Mouse (Mus musculus) inflammation-experienced regulatory T-cells, adult 6 months (primary cell): ENCODE measurements around the gene Olfr70. TPM values are rescaled to one million over a fixed set of nuclear protein-coding genes. Genes with fewer than 3 reads are reported as not detected.
A peak's percentile ranks its signal among the peaks of the same experiment; 100 is the strongest.

Experiments used
- ATAC-seq: one replicate; pipeline ENCODE4 v1.8.0; 2017
- polyA plus RNA-seq, 3 experiments: library from polyadenylated mRNA; unstranded; fragments of 100-300 nt; shearing (Covaris generic); gene quantifications; one replicate each; pipeline ENCODE4 v1.2.1; 2017

The Olfr70 gene
- polyA plus RNA-seq, result not detected

DNA sequence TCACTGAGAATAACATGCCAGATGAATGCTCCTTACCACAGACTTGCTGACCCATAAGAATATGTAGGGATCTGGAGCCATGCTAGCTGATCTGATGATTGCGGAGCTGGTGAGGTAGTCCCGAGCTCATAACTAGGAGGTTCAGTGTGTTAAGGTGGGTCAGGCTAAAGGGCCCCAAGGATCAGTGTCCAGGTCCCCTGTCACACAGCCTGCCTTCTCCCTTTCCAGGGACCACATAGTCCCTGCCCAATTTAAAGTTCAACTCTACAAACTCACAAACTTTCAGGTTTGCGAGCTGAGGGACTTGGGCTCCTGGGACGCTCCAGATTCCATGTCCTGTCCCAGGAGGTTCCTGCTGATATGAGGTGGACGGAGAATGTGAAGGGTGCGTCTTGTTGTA, at the start of gene Olfr70:
Olfr70 (minus strand) TSS at position 101 of the 400 bp plus-strand sequence.
- ATAC-seq, result no peak

DNA sequence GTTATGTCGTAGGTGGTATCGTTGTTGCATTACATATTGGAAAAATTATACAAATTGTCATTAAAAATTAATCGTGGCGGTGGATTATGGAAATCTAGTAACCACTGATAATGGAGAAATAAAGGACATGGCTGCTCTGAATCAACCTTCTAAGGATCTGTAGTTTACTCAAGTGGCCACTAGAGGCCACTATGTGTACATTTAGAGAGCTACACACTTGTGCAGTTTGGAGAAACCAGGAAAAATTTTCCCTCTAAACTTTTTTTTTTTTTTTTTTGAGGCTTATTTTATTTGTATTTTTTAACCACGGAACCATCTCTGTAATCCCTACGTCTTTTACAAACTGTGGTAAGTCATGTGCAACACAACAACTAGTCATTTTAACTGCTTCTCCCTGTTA, 44.6 kb upstream of the Olfr70 start:
- ATAC-seq, result no peak

DNA sequence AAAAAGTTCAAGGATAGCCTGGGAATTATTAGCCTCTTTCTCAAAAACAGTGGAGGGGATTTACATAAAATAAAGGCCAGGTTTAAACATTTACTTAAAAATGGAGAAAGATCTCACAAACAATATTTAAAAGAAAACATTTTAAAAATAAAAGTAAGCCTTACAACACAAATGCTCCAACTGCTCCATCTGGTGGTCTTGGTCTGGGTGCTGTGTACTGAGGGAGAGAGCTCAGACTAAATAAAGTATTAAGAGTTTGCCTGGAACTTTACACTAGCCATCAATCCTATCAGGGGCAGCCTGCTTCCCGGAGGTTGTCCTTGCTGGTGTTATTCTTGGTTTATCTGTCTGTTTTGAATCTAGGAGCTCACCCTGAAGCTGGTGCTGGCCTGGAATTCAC, 42.5 kb upstream of the Olfr70 start:
- ATAC-seq, result no peak

DNA sequence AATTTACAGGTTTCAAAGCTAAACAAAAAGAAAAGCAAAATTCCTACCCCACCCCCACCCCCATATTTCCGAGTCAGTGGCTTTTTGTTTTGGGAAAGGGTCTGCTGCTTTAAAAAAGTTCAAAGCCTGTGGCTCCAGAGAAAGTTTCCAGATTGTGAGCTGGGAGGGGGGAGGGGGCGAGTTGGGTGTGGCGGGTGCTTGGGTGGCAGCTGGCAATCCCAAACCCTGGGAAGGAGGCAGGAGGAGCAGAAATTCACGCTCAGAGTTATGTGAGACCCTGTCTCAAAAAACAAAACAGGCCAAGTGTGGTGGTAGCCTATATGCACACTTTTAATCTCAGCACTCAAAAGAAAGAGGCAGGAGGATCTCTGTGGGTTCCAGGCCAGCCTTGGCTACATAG, 42.0 kb upstream of the Olfr70 start:
- no peak for ATAC-seq

DNA sequence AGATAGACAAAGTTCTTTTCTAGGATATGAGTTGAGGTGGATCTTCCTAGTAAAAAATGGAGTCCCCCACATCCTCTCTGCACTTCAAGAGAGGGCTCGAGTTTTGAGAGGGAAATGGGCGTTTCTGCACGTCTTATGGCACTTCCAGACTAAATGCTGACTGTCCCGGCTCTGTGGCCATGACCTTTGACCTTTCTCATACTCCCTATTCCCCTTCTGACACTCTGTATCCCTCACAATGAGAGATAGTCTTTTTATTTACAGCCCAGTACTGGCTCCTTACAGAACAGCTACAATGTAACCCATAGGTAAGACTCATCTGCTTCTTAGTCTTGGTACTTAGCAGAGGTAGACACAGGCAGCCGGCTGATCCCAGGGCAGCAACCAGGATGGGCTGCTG, 40.9 kb upstream of the Olfr70 start:
- no peak for ATAC-seq

DNA sequence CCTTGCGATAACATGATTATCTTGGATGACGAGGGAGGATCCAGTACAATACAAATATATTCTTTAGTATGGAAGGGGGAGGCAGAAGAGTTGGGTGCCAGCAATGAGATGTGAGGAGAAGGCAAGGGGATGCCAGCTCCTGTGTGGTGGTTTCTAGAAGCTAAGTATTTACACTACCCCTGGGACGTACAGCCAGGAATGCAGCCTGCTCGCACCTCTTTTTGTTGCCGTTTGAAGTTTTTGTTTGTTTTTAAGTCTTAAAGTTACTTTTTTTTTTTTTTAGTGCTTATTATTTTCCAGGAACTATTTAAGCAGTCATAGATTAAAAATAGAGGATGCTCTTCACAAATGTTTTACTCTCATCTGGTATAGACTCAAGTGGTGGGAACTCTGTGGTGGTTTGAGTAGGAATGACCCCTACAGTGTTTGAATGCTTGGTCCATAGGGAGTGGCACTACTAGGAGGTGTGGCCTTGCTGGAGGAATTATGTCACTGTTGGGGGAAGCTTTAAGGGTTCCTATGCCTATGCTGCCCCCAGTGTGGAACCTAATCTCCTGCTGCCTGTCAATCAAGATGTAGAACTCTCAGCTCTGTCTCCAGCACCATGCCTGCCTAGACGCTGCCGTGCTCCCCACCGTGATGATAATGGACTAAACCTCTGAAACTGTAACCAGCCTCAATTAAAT, 38.5 kb upstream of the Olfr70 start:
- no peak for ATAC-seq

DNA sequence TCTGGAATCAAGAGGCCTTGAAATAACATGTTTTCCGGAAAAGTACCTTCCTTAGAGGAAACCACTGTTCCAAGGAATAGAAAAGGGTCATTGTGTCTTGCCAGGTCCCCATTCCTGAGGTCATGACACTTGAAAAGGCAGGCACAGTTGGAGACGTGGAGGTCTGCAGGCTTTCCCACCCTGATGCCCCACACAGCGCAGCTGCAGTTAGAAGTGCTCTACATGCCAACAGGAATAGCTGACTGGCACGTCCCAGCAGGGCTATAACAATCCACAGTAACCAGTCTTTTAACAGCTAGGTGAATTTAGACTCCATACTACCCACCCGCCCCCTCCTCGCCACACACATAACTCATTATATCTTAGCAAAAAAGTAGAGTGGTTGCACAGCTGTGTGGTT, 36.5 kb upstream of the Olfr70 start:
- no peak for ATAC-seq

DNA sequence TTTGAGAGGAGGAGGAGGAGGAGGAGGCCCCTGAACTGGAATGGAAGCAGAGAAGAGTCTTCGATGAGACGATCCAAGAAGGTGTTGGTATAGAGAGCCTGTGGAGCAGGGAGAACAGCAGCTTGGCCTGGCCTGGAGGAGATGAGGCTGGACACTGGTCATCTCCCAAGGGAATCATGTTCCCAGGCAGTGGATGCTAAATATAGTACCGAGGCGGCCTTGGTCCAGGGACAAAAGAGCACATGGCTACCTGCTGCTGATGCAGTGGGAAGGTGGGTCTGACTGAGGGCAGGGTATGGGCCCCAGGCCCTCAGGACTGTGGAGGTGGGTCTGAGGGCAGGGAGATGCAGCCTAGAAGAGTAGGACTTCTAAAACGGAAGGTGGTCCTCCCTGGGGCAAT, 32.6 kb upstream of the Olfr70 start:
- no peak for ATAC-seq

DNA sequence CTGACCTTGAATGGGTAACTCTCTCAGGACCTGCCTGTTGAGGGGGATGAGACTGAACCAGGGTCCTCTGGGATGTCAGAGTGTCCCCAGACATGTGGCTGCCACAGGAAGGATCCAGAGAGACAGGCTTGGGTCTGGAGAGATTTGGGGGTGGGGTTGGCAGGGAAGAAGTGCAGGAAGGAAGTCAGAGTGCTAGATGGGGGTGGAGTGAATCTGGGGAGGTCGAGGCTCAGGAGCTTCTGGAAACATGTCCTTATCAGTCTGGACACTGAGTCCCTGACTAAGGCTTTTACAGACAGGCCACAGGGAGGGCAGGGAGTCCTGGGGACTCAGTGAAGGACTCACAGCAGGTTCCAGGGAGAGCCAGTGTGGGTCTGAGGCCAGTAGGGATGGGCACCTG, 31.6 kb upstream of the Olfr70 start:
- ATAC-seq, result no peak

DNA sequence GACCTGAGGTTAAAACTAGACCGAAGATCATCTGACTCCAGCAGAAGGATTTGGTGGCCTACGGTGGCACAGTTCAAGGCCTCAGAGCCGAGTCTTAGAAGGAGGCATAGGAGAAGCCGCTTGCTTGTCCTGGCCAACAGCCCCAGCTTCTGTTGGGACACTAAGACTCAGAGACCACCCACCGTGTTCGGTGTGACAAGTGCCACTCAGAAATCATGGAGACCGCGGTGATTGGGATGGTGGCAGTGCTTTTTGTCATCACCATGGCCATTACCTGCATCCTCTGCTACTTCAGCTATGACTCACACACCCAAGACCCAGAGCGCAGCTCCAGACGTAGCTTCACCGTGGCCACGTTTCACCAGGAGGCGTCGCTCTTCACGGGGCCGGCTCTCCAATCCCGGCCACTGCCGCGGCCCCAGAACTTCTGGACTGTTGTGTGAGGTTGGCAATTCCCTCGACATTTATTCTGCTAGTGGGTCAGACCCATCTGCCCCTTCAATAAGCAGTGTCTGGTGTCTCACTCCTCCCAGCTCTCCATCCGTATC, 30.2 kb upstream of the Olfr70 start:
- no peak for ATAC-seq

DNA sequence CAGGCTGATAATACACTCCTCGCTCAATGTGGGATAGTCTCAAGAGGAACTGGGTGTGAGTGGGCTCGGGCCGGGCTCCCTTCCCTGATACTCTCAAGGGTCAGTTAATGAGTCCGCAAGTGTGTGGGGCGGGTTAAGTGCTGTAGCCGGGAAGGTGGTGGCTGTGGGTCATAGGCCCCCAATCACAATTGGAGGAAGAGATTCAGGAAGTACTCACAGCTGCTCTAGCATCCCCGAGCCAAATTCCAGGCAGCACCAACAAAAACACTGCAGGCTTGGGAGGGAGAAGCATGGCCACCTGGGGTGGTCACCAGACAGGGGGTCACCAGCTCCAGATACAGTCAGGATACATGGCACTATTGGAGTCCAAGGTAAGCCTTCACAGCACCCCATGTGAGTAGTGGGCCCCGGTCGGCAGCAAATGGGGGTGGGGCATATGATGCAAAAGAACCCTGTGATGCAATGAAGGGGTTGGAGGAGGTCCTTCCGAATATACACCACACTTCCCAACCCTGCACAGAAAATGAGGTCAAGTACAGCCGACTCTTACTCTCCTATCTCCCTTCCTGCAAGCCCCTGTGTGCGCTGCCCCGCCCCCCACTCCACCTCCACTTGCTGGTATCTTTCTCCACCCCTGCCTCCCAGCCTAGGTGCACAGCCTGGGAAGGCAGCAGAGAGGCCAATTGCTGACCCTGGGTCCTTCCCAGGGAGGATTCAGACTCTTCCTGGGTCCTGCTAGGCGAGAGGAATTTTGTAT, 29.4 kb upstream of the Olfr70 start, which contains the start of gene Spaar:
Spaar (plus strand) TSS at position 241 of the 757 bp plus-strand sequence.
- ATAC-seq, result no peak

DNA sequence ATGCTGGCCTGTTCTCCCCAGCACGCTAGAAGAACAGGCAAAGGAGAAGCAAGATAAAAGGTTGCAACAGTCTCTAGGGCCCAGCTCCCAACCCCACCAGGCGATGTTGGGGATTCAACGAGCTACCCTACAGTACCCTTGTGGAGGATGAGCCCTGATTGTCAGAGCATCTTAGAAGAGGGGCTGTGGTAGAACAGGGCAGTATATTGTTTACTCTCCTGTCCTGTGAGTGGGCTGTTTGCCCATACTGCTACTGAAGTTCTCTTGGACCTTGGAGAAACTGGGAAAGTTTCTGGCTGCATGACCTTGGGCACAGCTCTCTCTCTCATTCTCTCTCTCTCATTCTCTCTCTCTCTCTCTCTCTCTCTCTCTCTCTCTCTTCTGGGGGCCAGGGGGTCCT, 28.5 kb upstream of the Olfr70 start:
- no peak for ATAC-seq

DNA sequence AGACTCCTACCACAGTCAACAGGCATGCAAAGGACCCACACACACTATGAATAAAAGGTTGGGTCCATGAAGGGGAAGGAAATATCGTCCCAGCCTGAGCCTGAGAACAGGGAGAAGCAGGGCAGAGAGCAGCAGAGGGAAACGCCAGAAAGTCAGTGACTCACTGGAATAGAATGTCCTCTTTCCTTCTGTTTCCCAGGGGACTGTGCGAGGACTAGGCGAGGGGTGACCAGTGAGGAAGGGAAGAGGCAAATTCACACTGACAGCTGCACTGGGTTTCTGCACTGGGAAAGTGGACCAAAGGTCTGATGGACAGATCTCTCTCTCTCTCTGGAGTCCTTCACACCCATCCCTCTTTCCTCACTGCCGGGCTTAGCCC, 28.0 kb upstream of the Olfr70 start:
- ATAC-seq, result no peak

DNA sequence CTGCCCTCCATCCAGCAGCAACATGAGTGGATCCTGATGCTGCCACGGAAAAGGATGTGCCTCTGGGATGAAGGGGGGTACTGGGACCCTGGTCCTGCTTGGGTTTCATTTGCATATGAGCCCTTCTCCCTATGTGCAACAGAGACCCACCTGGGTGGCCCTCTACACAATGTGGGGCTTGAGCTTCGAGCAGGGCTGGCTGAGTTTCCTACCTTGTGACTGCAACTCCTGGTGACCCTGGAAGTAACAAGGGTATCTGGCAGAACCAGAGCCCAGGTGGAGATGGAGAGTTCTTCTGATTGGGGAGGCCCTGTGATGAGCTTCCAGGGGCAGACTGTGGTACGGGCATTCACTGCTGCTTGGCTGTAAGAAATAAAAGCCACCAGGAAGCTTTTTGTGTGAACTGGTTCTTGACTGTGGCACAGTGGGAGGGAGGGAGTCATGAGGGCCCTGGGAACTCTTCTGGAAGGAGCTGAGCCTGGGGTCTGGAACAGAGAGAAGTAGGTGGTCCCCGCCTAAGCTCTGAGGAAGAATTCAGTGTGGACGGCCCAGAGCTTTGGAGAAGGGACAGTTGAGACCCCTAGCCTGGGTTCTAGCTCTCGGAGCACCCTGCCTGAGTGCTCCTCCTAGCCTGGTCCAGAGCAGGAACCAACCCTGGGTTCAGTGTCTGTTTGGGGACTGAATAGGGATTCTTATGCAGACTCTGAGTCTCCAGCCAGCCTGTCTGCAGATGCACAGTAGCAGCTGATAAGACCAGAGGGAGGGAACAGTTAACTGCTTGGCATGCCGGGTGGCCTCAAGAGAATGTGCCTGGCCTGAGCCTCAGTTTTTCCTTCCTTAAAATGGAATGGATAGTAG, 27.3 kb upstream of the Olfr70 start:
- no peak for ATAC-seq

DNA sequence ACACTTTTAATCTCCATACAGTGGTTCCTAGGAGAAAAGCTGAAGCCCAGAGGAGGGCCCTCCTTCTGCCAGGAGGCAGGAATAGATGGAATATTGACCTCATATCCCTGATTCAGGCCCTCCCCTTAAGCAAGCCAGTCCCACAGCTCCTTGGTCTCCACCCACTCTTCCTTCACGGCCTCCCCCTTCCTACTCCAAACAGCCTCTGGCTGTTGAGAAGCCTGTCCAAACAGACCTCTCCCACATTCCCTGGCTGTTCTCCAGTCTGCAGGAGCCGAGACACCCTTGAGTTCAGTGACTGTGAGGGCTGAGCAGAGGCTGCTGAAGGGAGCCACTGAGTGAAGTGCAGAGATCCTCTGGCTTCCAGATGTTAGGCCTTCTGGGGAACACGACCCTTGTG, 26.4 kb upstream of the Olfr70 start, which contains the start of gene Hrct1:
Hrct1 (plus strand) TSS at position 194 of the 400 bp plus-strand sequence.
- ATAC-seq, result no peak

DNA sequence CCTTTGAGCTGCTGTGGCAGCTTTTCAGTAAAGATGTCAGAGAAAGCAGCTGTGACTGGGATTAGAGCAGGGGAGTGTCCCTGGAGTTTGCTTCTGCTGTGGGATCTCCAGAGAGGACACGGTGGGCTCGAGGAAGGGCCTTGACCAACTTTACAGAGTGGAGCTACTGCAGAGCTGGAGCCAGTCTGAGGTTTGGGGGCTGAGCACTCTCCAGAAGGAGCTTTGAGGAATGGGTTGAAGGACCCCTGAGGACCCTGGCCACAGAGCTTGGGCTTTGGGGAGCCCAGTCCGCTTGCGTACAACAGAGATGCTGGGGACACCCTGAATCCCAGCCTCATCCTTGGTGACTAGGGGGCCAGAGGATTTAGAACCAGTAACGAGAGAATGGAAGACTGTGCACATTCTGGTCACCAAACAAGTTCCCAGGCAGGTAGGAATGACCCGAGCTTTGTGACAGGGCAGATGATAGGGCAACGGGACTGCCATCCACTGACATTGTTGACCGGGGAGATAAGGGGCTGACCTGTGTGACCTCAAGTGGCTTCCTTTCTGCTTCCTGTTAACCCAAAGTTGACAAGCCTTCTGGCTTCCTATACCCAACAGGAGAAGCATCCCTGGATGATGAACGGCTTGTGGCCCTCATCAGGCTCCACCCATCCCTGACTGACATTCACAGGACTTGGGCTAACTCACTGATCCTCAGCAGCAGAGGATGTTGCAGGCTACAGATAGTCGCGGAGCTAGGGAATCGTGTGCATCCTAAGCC, 25.8 kb upstream of the Olfr70 start:
- ATAC-seq, result no peak

DNA sequence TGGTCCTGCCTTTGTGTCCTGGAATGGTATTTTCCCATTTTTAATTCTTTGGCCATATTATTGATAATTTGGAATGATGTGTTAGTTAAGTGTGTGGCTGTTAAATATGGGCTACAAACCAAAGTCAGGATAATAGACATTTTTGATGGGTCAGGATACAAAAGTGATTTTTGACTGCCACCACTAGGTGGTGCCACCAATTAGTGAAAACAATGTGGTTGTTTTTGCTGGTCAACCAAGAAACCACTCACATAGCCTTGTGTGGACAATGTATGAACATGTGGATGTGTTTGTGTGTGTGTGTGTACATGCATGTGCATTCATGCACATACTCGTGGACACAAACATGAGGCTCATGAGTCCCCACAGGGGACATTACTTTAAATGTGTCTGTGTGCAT, 24.2 kb upstream of the Olfr70 start:
- no peak for ATAC-seq

DNA sequence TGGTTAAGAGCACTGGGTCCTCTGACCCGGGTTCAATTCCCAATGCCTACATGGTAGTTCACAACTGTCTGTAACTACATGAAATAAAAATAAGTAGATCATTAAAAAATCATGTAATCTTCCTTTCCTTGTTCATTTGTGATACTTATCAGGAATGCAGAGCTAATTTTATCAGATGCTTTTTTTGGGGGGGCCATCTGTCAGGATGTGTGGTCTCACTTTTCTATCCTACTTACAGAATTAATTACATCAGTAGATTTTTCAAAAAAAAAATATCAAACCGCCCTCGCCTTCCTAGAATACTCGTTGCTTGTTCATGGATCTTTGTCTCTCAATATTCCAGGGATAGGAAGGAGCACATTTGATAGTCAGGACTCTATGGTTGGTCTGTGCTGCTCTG, 21.6 kb upstream of the Olfr70 start:
- no peak for ATAC-seq

DNA sequence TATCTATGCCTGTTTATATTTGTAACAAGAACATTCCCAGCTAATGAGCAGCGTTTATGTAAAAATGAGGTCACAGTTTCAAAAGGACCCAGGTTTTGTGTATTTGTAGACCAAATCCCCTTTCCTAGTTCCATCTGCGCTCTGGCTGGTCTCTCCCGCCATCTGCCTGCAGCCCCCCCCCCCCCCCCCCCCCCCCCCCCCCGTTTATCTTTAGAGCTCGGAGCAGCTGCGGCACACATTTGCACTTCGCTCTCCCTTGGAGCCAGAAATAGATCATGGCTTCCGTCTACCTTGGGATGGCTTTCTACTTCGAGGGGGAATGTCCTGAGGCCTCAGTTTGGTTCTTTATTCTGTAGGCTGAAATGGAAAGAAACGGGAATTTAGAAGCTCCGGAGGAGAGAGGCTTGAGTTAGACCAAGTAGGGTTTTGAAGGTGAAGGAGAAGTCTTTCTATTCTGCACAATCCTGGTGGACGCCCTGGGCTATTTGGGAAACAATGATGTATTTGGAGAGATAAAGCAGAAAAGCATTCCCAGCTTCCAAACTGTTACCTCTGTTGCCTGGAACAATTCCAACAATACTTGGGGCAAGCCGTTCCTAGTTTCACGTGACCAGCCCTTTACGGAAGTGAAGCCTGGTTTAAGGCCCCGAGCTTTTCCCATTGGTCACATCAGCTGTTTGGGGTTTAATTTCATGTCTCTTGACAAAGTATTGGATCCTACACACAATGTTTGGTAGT, 20.1 kb upstream of the Olfr70 start:
- ATAC-seq, result no peak

DNA sequence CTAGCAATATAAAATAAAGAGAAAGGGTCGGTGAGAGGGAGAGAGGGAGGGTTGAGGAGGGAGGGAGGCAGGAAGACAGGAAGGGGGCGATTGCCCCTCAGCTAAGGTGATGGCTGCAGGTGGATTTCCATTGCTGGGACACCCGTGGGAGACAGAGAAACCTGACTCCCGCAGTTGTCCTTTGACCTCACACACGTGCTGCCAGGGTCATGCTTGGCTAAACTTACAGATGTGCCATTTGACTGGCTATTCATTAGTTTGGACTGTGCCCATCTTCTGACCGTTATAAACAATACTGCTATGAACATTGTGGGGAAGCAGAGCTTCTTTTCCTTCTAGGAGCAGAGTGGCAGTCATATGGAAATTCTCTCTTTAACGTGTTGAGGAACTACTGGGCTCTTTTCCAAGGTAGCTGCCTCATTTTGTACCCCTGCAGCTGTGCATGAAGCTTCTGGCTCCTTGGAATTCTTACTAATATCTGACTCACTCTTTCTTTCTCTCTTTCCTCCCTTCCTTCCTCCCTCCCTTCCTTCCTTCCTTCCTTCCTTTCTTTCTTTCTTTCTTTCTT, 13.1 kb upstream of the Olfr70 start:
- no peak for ATAC-seq

DNA sequence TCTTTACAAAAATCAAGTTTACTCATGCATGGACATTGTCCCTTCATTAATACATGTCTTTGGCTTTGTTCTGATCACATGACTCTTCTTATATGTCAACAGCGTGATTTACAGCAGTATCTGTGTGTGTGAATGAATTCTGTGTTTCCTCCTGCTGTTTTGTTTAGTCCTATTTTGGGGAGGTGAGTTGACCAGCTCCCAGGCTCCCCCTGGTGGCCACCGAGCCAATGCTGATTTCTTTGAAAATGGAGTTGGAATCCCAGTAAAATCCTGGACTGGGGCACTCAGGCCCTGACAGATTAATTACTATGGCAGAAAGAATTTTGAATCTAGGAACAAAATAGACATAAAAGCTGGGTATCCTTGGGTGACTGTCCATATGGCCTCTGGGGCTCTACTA, 11.2 kb upstream of the Olfr70 start:
- peak; percentile 38 for ATAC-seq
